Mouse (Mus musculus): Measurements from ENCODE around the gene Mvd.

Mvd gene

DNA sequence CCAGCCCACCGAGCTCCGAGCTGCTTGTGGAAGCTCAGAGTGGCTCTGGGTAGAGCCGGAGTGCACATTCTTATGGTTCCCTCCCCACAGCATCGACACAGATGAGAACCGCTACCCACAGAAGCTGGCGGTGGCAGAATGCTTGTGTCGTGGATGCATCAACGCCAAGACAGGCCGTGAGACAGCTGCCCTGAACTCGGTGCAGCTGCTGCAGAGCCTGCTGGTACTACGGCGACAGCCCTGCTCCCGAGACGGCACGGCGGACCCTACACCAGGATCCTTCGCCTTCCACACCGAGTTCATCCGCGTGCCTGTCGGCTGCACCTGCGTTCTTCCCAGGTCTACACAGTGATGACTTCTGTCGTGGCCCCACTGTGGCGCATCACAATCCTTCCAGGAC lies 20.0 kb downstream of the Mvd start:
- DNase-seq = no peak

DNA sequence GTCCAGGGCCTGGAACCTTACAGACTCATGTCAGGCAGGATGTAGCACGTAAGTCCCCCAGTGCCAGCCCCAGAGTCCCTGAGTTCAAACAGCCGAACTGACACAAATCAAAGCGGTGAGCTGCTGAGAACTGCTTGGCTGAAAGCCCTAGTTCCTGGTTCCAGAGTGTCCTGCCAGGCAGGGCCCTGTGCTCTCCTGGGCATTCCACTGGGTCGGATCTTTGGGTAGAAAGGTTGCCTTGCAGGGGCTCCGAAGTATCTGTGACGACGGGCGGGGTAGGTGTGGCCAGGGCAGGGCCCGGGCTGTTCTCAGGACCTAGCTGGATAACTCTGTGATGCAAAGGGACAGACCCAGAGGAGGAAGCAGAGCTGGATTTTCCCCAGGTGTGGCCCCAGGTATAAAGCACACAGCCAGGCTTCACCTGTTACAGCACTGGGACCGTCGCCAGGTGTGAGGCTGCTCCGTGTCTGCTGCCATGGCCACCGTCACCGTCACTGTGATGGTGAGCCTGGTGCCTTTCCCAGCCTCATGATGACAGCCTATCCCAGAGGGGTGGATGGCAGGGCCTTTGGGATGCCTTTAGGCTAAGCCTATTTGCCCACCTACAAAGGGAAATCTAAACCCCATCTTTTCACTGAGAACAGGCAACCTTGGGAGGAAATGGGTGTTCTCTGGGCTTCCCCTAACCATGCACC lies 21.7 kb downstream of the Mvd start, which contains the start of gene Il17c:
Il17c (plus strand) TSS at position 645 of the 695 bp plus-strand sequence.
- DNase-seq = no peak

GRCm38 (mm10) chr8:122419881-122420555 lies 23.2 kb downstream of the Mvd start:
- DNase-seq = no peak

GRCm38 (mm10) chr8:122415554-122415953 lies 27.7 kb downstream of the Mvd start:
- no peak for DNase-seq

DNA sequence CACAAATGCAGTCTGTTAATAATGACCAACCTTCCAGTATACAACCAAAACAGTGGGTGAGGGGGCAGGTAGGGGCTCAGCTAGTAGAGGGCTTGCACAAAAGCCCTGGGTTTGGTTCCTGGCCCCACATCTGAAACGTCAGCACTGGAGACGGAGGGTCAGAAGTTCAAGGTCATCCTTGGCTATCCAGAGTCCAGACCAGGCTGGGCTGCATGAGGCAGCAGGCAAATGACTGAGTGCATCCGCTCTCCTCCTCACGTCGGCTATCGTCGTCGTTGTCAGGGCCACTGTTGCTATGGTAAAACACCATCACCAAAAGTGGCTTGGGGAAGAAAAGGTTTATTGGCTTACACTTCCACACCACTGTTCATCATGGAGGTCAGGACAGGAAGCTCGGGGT lies 28.9 kb downstream of the Mvd start:
- no peak for DNase-seq

GRCm38 (mm10) chr8:122407678-122408077 lies 35.5 kb downstream of the Mvd start:
- DNase-seq = no peak

DNA sequence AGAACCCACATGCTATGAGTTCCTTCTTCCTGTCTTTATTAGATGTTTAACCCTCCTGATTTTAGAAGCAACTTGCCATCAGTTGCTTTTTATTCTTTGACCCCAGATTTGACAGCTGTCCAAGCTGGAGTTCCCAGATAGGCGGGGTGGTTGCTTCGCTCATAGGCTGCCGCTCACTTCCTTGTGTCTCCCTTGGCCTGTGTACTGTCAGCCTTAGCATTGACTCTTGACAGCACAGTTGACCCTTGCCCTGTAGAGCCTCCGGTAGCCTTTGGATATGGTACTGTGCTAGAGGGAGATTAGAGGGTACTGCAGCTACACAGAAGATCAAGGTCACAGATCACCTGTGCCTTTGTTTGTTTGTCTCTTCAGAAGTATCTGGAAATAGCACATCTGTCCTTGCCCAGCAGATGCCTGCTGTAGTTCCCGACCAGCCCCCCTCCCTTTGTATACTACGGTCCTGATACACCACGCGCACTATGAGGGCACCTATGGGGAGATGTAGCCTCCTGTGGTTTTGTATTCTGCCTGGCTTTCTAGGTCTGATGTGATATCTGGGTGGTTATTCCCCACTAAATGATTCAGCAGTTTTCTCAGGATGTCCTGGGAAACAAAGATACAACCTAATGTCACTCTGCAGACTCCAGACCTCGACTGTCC lies 37.9 kb downstream of the Mvd start:
- DNase-seq = no peak

DNA sequence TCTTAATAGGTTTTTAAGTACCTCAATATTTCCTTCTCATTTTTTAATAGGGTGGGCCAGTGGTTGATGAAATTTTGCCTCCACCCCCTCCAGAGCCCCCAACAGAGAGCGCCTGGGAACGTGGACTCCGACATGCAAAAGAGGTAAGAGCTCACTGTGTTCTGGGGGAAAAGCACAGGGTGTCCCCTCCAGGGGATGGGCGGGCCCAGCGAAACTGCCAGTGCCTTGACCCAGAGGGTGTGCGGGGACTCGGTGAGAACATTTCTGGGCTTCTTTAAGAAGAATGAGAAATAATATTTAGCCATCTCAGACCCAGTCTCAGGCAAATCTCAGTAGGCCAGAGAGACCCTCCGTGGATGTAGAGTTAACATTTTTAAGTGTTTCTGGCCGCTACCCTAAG lies 45.0 kb downstream of the Mvd start:
- no peak for DNase-seq

- DNase-seq = no peak
Measured at GRCm38 (mm10) chr8:122395291-122395690, 47.9 kb downstream of the Mvd start.

GRCm38 (mm10) chr8:122393717-122394116 lies 49.5 kb downstream of the Mvd start:
- no peak for DNase-seq

GRCm38 (mm10) chr8:122390758-122391157 lies 52.5 kb downstream of the Mvd start:
- no peak for DNase-seq

GRCm38 (mm10) chr8:122389357-122389756 lies 53.9 kb downstream of the Mvd start:
- no peak for DNase-seq

Measured in lung, postnatal 36 days (tissue).